Mouse (Mus musculus): ENCODE data around the gene Pglyrp1. TPM values are rescaled to one million over a fixed set of nuclear protein-coding genes. Genes with fewer than 3 reads are reported as not detected.
"Not testable (repeated sequence)": the region's sequence is repeated elsewhere in the genome, so short reads cannot be mapped to it uniquely, and the experiment has no call there.

The Pglyrp1 gene
- total RNA-seq (2015; ENCODE audit: low replicate concordance) (330 and 397 TPM in 2 replicates), total RNA-seq (2017; ENCODE audit: low replicate concordance) (26.8 and 56.7 TPM in 2 replicates)

GRCm38 (mm10) chr7:18871031-18871430 is at the start of gene Pglyrp1:
TSS of gene Pglyrp1 (plus strand) at chr7:18871331.
- not testable (repeated sequence) for ATAC-seq (replicated peaks; ENCODE audit: low FRiP score, poor library complexity, severe bottlenecking)

GRCm38 (mm10) chr7:18821507-18821906 is 49.6 kb upstream of the Pglyrp1 start, which contains the start of gene Psg17:
TSS of gene Psg17 (minus strand) at chr7:18821607.
- no peak for ATAC-seq (replicated peaks; ENCODE audit: low FRiP score, poor library complexity, severe bottlenecking)

GRCm38 (mm10) chr7:18827792-18828546 is 43.2 kb upstream of the Pglyrp1 start:
- no peak for ATAC-seq (replicated peaks; ENCODE audit: low FRiP score, poor library complexity, severe bottlenecking)

- no peak for ATAC-seq (replicated peaks; ENCODE audit: low FRiP score, poor library complexity, severe bottlenecking)
Measured at GRCm38 (mm10) chr7:18828592-18828991, 42.5 kb upstream of the Pglyrp1 start.

- no peak for ATAC-seq (replicated peaks; ENCODE audit: low FRiP score, poor library complexity, severe bottlenecking)
Measured at GRCm38 (mm10) chr7:18829545-18829944, 41.6 kb upstream of the Pglyrp1 start.

- no peak for ATAC-seq (replicated peaks; ENCODE audit: low FRiP score, poor library complexity, severe bottlenecking)
Measured at GRCm38 (mm10) chr7:18832298-18832697, 38.8 kb upstream of the Pglyrp1 start.

- no peak for ATAC-seq (replicated peaks; ENCODE audit: low FRiP score, poor library complexity, severe bottlenecking)
Measured at GRCm38 (mm10) chr7:18839865-18840264, 31.3 kb upstream of the Pglyrp1 start, which contains the start of gene Mill2. TSS of gene Mill2 (plus strand) at chr7:18839966.

GRCm38 (mm10) chr7:18840386-18841173 is 30.6 kb upstream of the Pglyrp1 start:
- ATAC-seq (replicated peaks; ENCODE audit: low FRiP score, poor library complexity, severe bottlenecking): no peak

- ATAC-seq (replicated peaks; ENCODE audit: low FRiP score, poor library complexity, severe bottlenecking): no peak
Measured at GRCm38 (mm10) chr7:18841174-18841567, 30.0 kb upstream of the Pglyrp1 start.

GRCm38 (mm10) chr7:18844811-18845210 is 26.3 kb upstream of the Pglyrp1 start:
- no peak for ATAC-seq (replicated peaks; ENCODE audit: low FRiP score, poor library complexity, severe bottlenecking)

- no peak for ATAC-seq (replicated peaks; ENCODE audit: low FRiP score, poor library complexity, severe bottlenecking)
Measured at GRCm38 (mm10) chr7:18848395-18848794, 22.7 kb upstream of the Pglyrp1 start.

GRCm38 (mm10) chr7:18858310-18858916 is 12.7 kb upstream of the Pglyrp1 start:
- no peak for ATAC-seq (replicated peaks; ENCODE audit: low FRiP score, poor library complexity, severe bottlenecking)

GRCm38 (mm10) chr7:18862801-18863200 is 8.3 kb upstream of the Pglyrp1 start:
- no peak for ATAC-seq (replicated peaks; ENCODE audit: low FRiP score, poor library complexity, severe bottlenecking)

GRCm38 (mm10) chr7:18868491-18868890 is 2.6 kb upstream of the Pglyrp1 start:
- ATAC-seq (replicated peaks; ENCODE audit: low FRiP score, poor library complexity, severe bottlenecking): no peak

GRCm38 (mm10) chr7:18872014-18872802 is 1.1 kb downstream of the Pglyrp1 start:
- no peak for ATAC-seq (replicated peaks; ENCODE audit: low FRiP score, poor library complexity, severe bottlenecking)

GRCm38 (mm10) chr7:18872816-18873215 is 1.7 kb downstream of the Pglyrp1 start:
- ATAC-seq (replicated peaks; ENCODE audit: low FRiP score, poor library complexity, severe bottlenecking): no peak

- ATAC-seq (replicated peaks; ENCODE audit: low FRiP score, poor library complexity, severe bottlenecking): peak; percentile 88
Measured at GRCm38 (mm10) chr7:18873253-18873652, 2.1 kb downstream of the Pglyrp1 start.

GRCm38 (mm10) chr7:18875372-18875771 is 4.2 kb downstream of the Pglyrp1 start:
- ATAC-seq (replicated peaks; ENCODE audit: low FRiP score, poor library complexity, severe bottlenecking): no peak

- ATAC-seq (replicated peaks; ENCODE audit: low FRiP score, poor library complexity, severe bottlenecking): no peak
Measured at GRCm38 (mm10) chr7:18878691-18879090, 7.6 kb downstream of the Pglyrp1 start.
